Mouse (Mus musculus): ENCODE measurements around the gene Orai3.
"Not testable (repeated sequence)": the region's sequence is repeated elsewhere in the genome, so short reads cannot be mapped to it uniquely, and the experiment has no call there.

Gene Orai3

GRCm38 (mm10) chr7:127765756-127766155, 3.9 kb upstream of the Orai3 start:
- no peak for DNase-seq (ENCODE audit: low spot score)

- peak; percentile 65 for DNase-seq (ENCODE audit: low spot score)
Measured at GRCm38 (mm10) chr7:127766851-127767609, 2.6 kb upstream of the Orai3 start.

GRCm38 (mm10) chr7:127767671-127768345, 1.8 kb upstream of the Orai3 start:
- DNase-seq (ENCODE audit: low spot score) = no peak

- peak; percentile 32 for DNase-seq (ENCODE audit: low spot score)
Measured at GRCm38 (mm10) chr7:127768346-127768996, 1.1 kb upstream of the Orai3 start.

GRCm38 (mm10) chr7:127768997-127769593, 520 bp upstream of the Orai3 start:
- no peak for DNase-seq (ENCODE audit: low spot score)

- DNase-seq (ENCODE audit: low spot score) = no peak
Measured at GRCm38 (mm10) chr7:127770039-127770905, 657 bp downstream of the Orai3 start.

- DNase-seq (ENCODE audit: low spot score) = no peak
Measured at GRCm38 (mm10) chr7:127771262-127771661, 1.6 kb downstream of the Orai3 start.

- no peak for DNase-seq (ENCODE audit: low spot score)
Measured at GRCm38 (mm10) chr7:127772080-127772479, 2.5 kb downstream of the Orai3 start.

GRCm38 (mm10) chr7:127772557-127772956, 2.9 kb downstream of the Orai3 start:
- DNase-seq (ENCODE audit: low spot score) = no peak

GRCm38 (mm10) chr7:127773664-127774384, 4.2 kb downstream of the Orai3 start:
- DNase-seq (ENCODE audit: low spot score) = peak; percentile 65

GRCm38 (mm10) chr7:127775837-127776236, 6.2 kb downstream of the Orai3 start:
- DNase-seq (ENCODE audit: low spot score) = not testable (repeated sequence)

GRCm38 (mm10) chr7:127776426-127776825, 6.8 kb downstream of the Orai3 start, which contains the start of gene Setd1a:
Gene Setd1a, plus strand, starts transcription at chr7:127776670.
- DNase-seq (ENCODE audit: low spot score) = peak; percentile 80

- peak; percentile 94 for DNase-seq (ENCODE audit: low spot score)
Measured at GRCm38 (mm10) chr7:127776878-127777473, 7.4 kb downstream of the Orai3 start.

- DNase-seq (ENCODE audit: low spot score) = no peak
Measured at GRCm38 (mm10) chr7:127777474-127778266, 8.1 kb downstream of the Orai3 start.

GRCm38 (mm10) chr7:127778350-127778749, 8.7 kb downstream of the Orai3 start:
- DNase-seq (ENCODE audit: low spot score) = no peak

GRCm38 (mm10) chr7:127785308-127785707, 15.7 kb downstream of the Orai3 start, which contains the start of gene Gm49388:
Gene Gm49388, plus strand, starts transcription at chr7:127785608.
- no peak for DNase-seq (ENCODE audit: low spot score)

GRCm38 (mm10) chr7:127797076-127797845, 27.6 kb downstream of the Orai3 start:
- DNase-seq (ENCODE audit: low spot score) = no peak

- DNase-seq (ENCODE audit: low spot score) = no peak
Measured at GRCm38 (mm10) chr7:127798591-127798990, 29.0 kb downstream of the Orai3 start.

GRCm38 (mm10) chr7:127799211-127799610, 29.6 kb downstream of the Orai3 start:
- DNase-seq (ENCODE audit: low spot score) = no peak
